Mouse (Mus musculus) liver, embryonic 14.5 days (tissue): ENCODE measurements around the gene Ncl.

Experiments used
- CTCF ChIP-seq: IDR thresholded peaks from 2 replicates; pipeline ENCODE4 v1.5.1; 2016; ENCODE audit warnings: antibody characterized with exemption, low read depth, control low read depth
- EP300 ChIP-seq: IDR thresholded peaks from 2 replicates; pipeline ENCODE4 v1.6.1; 2016; ENCODE audit warnings: antibody characterized with exemption, low read depth

DNA sequence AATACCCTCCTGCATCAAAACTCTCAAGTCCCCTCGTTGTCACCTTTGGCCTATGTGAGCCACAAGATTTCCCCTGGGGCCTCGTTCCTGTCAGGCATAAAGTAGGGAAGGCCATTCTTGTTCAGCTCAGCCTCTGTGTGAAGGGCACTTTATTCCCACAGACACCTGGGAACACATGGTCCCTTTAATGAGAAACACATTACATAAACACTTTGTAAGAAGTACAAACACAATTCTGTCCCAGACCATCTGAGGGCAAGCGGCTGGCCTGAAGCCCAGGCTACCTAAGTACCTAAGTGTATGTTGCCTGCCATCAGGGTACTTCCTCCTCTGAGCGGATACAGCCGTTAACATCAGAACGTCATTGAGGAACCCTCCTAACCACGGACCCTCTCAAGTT is 39.0 kb upstream of the Ncl start:
- TF ChIP-seq CTCF = no peak
- TF ChIP-seq EP300 = no peak
